Mouse (Mus musculus): Measurements from ENCODE around the gene Acp5.

Acp5 gene

DNA sequence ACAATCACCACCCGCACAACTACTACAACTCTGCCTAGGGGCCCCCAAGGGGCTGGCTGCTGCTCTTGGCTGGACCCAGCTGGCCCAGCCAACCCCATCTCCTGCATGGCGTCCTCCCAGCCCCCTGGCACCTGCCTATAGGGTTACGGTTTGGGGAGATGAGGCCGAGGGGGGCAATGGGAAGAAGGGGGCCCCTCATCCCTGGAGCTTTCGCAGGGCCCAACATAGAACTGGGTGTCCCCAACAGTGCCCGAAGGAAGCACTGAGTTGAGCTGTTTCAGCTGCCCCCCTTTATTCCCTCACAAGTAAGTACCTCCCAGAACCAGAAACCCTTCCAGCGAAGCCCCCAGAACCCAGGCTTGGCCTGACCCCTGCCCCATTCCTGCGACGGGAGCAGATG is 27.3 kb downstream of the Acp5 start:
- DNase-seq (ENCODE audit: low spot score in 2 of 2): no peak

- DNase-seq (ENCODE audit: low spot score in 2 of 2): no peak
These were observed 35.6 kb downstream of the Acp5 start for GRCm38 (mm10) chr9:22099922-22100321.

GRCm38 (mm10) chr9:22098993-22099696 is 36.4 kb downstream of the Acp5 start, which contains the start of gene Cnn1:
Gene Cnn1, plus strand, starts transcription at chr9:22099216.
- DNase-seq (ENCODE audit: low spot score in 2 of 2): no peak

DNA sequence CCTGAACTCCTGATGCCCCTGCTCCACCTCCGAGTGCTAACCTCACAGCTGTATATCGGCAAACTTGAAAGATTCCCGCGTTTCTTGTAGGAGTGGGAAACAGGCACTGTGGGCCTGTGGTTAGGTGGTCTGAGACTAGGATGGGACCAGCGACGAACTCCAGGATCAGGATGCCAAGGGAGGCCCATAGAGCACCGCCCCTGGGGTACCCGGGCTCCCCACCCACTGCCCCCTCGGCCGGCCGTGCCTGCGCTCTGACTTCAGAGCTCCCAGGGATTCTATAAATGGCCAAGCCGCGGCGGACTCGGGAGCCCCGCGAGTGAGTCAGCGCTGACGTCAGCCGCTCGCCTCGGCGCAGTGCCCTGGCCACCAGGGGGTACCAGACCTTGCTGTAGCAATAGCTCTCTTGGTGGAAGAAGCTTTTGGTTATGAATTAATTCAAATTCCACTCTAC is 39.6 kb downstream of the Acp5 start:
- DNase-seq (ENCODE audit: low spot score in 2 of 2): peak; percentile 67 to 76

DNA sequence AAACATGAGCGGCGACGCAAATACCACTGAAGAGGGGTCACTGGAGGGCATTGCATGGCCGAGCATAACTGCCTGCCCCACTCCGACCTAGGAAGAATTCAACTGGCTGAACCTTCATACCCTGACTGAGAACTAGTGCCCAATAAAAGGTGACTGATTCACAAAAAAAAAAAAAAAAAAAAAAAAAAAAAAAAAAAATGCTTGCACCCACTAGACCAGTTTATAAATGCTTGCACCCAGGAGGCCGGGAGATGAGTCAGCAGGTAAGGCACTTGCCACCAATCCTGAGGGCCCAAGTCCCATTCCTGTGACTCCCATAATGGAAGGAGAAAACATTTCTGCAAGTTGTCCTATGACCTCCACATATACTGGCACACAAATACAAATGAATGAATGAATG is 42.8 kb downstream of the Acp5 start:
- no peak for DNase-seq (ENCODE audit: low spot score in 2 of 2)

DNA sequence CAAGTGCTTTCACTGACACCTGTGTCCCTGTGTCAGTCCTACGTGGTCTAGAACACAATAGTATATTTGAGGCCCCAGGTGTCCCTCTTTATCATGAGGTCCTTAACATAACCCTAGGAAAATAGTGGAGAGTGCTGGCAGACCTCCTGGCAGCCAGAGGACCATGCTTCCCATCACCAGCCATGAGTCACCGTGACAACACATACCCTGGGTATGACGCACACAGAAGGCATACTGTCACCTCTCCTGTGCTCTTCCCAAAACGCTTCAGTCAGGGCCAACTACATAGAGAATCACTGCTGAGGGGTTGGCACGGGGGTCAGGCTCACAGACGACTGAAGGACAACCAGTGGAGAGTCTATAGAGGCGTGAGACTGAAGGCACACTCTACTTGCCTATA is 45.5 kb downstream of the Acp5 start:
- no peak for DNase-seq (ENCODE audit: low spot score in 2 of 2)

- no peak for DNase-seq (ENCODE audit: low spot score in 2 of 2)
These were observed 46.2 kb downstream of the Acp5 start for GRCm38 (mm10) chr9:22089281-22089680.

DNA sequence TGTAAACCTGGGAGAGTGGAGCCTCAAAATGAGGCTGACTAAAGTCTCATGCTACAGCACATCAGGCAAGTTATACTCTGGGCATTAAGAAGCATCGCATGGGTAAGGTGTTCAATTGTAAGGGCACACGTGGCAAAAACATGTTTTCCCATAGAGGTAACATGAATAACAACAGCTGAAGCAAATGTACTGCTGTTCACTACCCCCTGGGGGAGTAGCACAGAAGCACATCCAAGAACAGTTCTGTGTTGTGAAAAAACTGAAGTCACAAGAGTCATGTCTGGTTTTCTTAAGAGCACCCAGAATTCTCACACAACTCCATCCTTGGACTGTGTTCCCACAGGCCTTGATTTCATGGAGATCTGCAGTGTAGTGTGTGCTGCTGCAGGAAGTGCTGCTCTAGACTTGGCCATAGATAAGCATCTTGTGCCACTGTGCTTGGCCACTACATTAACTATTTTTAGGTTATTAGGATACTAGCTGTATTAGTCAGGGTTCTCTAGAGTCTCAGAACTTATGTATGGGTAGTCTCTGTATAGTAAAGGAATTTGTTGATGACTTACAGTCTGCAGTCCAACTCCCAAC is 48.4 kb downstream of the Acp5 start:
- DNase-seq (ENCODE audit: low spot score in 2 of 2): no peak

- no peak for DNase-seq (ENCODE audit: low spot score in 2 of 2)
These were observed 49.5 kb downstream of the Acp5 start for GRCm38 (mm10) chr9:22086012-22086411.

- peak; percentile 98 to 99 for DNase-seq (ENCODE audit: low spot score in 2 of 2)
These were observed 50.3 kb downstream of the Acp5 start, which contains the start of gene Ecsit for GRCm38 (mm10) chr9:22085022-22085834. Gene Ecsit, minus strand, starts transcription at chr9:22085438.

GRCm38 (mm10) chr9:22084667-22085021 is 50.9 kb downstream of the Acp5 start:
- no peak for DNase-seq (ENCODE audit: low spot score in 2 of 2)

Measured in right cerebral cortex, postnatal 10 days (tissue).